Mouse (Mus musculus) regulatory T cell (primary cell): ENCODE results near the gene Ezr.

Experiments
- in situ Hi-C: fragments of 300-600 bp; cut with MboI, MseI; formaldehyde crosslinking; loops from one replicate; pipeline ENCODE4 v1.15.1; 2025; ENCODE audit warnings: high pct_unique_total_duplicates

The Ezr gene

GRCm38 (mm10) chr17:6782611-6783005 lies at the start of gene Ezr:
Gene Ezr (minus strand): TSS chr17:6782784.
- in situ Hi-C loops = no loop called here

- in situ Hi-C loops = no loop called here
Measured at GRCm38 (mm10) chr17:6830004-6830592, 47.5 kb upstream of the Ezr start.

- in situ Hi-C loops = loop anchor here (5.0 kb wide), 1 partner anchor 36 kb away; no protein-coding TSS in a partner anchor
Measured at GRCm38 (mm10) chr17:6828531-6829150, 46.1 kb upstream of the Ezr start.

GRCm38 (mm10) chr17:6827740-6828461 lies 45.3 kb upstream of the Ezr start:
- in situ Hi-C loops = loop anchor here (5.0 kb wide), 1 partner anchor 36 kb away; no protein-coding TSS in a partner anchor

- in situ Hi-C loops = loop anchor here (5.0 kb wide), 1 partner anchor 35 kb away; no protein-coding TSS in a partner anchor
Measured at GRCm38 (mm10) chr17:6827159-6827733, 44.7 kb upstream of the Ezr start.

GRCm38 (mm10) chr17:6816796-6817195 lies 34.2 kb upstream of the Ezr start:
- in situ Hi-C loops = no loop called here

GRCm38 (mm10) chr17:6816151-6816550 lies 33.6 kb upstream of the Ezr start:
- in situ Hi-C loops = no loop called here

- in situ Hi-C loops = no loop called here
Measured at GRCm38 (mm10) chr17:6814656-6815055, 32.1 kb upstream of the Ezr start.

- in situ Hi-C loops = no loop called here
Measured at GRCm38 (mm10) chr17:6812851-6813191, 30.2 kb upstream of the Ezr start.

- in situ Hi-C loops = no loop called here
Measured at GRCm38 (mm10) chr17:6811931-6812850, 29.6 kb upstream of the Ezr start.

- in situ Hi-C loops = no loop called here
Measured at GRCm38 (mm10) chr17:6809331-6809730, 26.7 kb upstream of the Ezr start.

- in situ Hi-C loops = no loop called here
Measured at GRCm38 (mm10) chr17:6808521-6809165, 26.1 kb upstream of the Ezr start.

- in situ Hi-C loops = no loop called here
Measured at GRCm38 (mm10) chr17:6807827-6808520, 25.4 kb upstream of the Ezr start.

GRCm38 (mm10) chr17:6804853-6805543 lies 22.4 kb upstream of the Ezr start:
- in situ Hi-C loops = no loop called here

GRCm38 (mm10) chr17:6804111-6804510 lies 21.5 kb upstream of the Ezr start:
- in situ Hi-C loops = no loop called here

- in situ Hi-C loops = no loop called here
Measured at GRCm38 (mm10) chr17:6803614-6804013, 21.0 kb upstream of the Ezr start.

GRCm38 (mm10) chr17:6798392-6799061 lies 15.9 kb upstream of the Ezr start:
- in situ Hi-C loops = no loop called here

GRCm38 (mm10) chr17:6797471-6797870 lies 14.9 kb upstream of the Ezr start:
- in situ Hi-C loops = no loop called here

GRCm38 (mm10) chr17:6794160-6794751 lies 11.7 kb upstream of the Ezr start:
- in situ Hi-C loops = loop anchor here (5.0 kb wide), 1 partner anchor 33 kb away; no protein-coding TSS in a partner anchor
